Mouse (Mus musculus): ENCODE measurements at regions not wholly inside any gene's neighbourhood (a gene's known extent, or its start where the extent isn't known, plus 50 kb on each side); places are given as distances from the start of the nearest gene placed in this dataset.

- H3K27ac ChIP-seq (replicated peaks; ENCODE audit: low read depth, low read length), result no peak overlapping the region
- no peak overlapping the region for H3K4me2 ChIP-seq (ENCODE audit: low read depth, severe bottlenecking)
- H3K4me1 ChIP-seq (ENCODE audit: control insufficient read depth, insufficient read depth, low read length), result no peaks in the 10 kb centered on the region
- WGBS, result 85% methylated on average over 2 of the region's 2 CpGs
- H3K27me3 ChIP-seq (ENCODE audit: control insufficient read depth, insufficient read depth, low read length), result no peaks in the 10 kb centered on the region
- no peaks in the 10 kb centered on the region for H3K36me3 ChIP-seq (ENCODE audit: control insufficient read depth, insufficient read depth, low read length)
- ATAC-seq (ENCODE audit: insufficient number of reproducible peaks, low FRiP score, low TSS enrichment, low read depth), result no peak
- no peaks in the 10 kb centered on the region for H3K9me3 ChIP-seq (ENCODE audit: control insufficient read depth, low read length)
- no peak for DNase-seq (ENCODE audit: low spot score)
- H3K9ac ChIP-seq (ENCODE audit: low read length), result no peak overlapping the region
- H3K4me3 ChIP-seq (ENCODE audit: low read depth, low read length), result no peak overlapping the region
Observed at GRCm38 (mm10) chr11:41467330-41467729, 533.3 kb downstream of the Gabrg2 start.

- no peak for DNase-seq (ENCODE audit: low spot score)
- no peak for ATAC-seq (ENCODE audit: insufficient number of reproducible peaks, low FRiP score, low TSS enrichment, low read depth)
- Histone ChIP-seq H3K27ac (replicated peaks; ENCODE audit: low read depth, low read length) (no peak overlapping the region), H3K4me1 (ENCODE audit: control insufficient read depth, insufficient read depth, low read length) (no peaks in the 10 kb centered on the region), H3K36me3 (ENCODE audit: control insufficient read depth, insufficient read depth, low read length) (no peaks in the 10 kb centered on the region), H3K9me3 (ENCODE audit: control insufficient read depth, low read length) (no peaks in the 10 kb centered on the region), H3K4me3 (ENCODE audit: low read depth, low read length) (no peak overlapping the region), H3K4me2 (ENCODE audit: low read depth, severe bottlenecking) (no peak overlapping the region), H3K9ac (ENCODE audit: low read length) (no peak overlapping the region), H3K27me3 (ENCODE audit: control insufficient read depth, insufficient read depth, low read length) (no peaks in the 10 kb centered on the region)
- 81% methylated on average over 3 of the region's 3 CpGs for WGBS
Observed at GRCm38 (mm10) chr11:41433846-41434245, 566.8 kb downstream of the Gabrg2 start.

- WGBS, result 79% methylated on average over 4 of the region's 4 CpGs
- no peaks in the 10 kb centered on the region for H3K9me3 ChIP-seq (ENCODE audit: control insufficient read depth, low read length)
- ATAC-seq (ENCODE audit: insufficient number of reproducible peaks, low FRiP score, low TSS enrichment, low read depth) (no peak), DNase-seq (ENCODE audit: low spot score) (no peak)
- no peak overlapping the region for H3K27ac ChIP-seq (replicated peaks; ENCODE audit: low read depth, low read length)
- no peaks in the 10 kb centered on the region for H3K36me3 ChIP-seq (ENCODE audit: control insufficient read depth, insufficient read depth, low read length)
- H3K9ac ChIP-seq (ENCODE audit: low read length), result no peak overlapping the region
- no peaks in the 10 kb centered on the region for H3K4me1 ChIP-seq (ENCODE audit: control insufficient read depth, insufficient read depth, low read length)
- H3K4me2 ChIP-seq (ENCODE audit: low read depth, severe bottlenecking), result no peak overlapping the region
- no peaks in the 10 kb centered on the region for H3K27me3 ChIP-seq (ENCODE audit: control insufficient read depth, insufficient read depth, low read length)
- H3K4me3 ChIP-seq (ENCODE audit: low read depth, low read length), result no peak overlapping the region
Observed at GRCm38 (mm10) chr11:41425592-41425991, 575.1 kb downstream of the Gabrg2 start.

All from limb, embryonic 11.5 days (tissue).